Mouse (Mus musculus) retina, embryonic 14.5 days (tissue): Measurements from ENCODE around the gene Hnrnpa1.
"Not testable (repeated sequence)": the region's sequence is repeated elsewhere in the genome, so short reads cannot be mapped to it uniquely, and the experiment has no call there.

ENCODE experiments used
- DNase-seq: peaks from one replicate; pipeline ENCODE4 v3.0.0-alpha.2; 2015; ENCODE audit warnings: low spot score

The Hnrnpa1 gene

GRCm38 (mm10) chr15:103241071-103242018 lies 1.1 kb downstream of the Hnrnpa1 start:
- not testable (repeated sequence) for DNase-seq

GRCm38 (mm10) chr15:103242885-103243284 lies 2.7 kb downstream of the Hnrnpa1 start:
- DNase-seq = no peak

GRCm38 (mm10) chr15:103245616-103246015 lies 5.4 kb downstream of the Hnrnpa1 start:
- DNase-seq = no peak

GRCm38 (mm10) chr15:103247078-103247781 lies 7.0 kb downstream of the Hnrnpa1 start:
- DNase-seq = no peak

- no peak for DNase-seq
Observed at GRCm38 (mm10) chr15:103247782-103248400, 7.7 kb downstream of the Hnrnpa1 start.

- DNase-seq = no peak
Observed at GRCm38 (mm10) chr15:103248401-103249313, 8.4 kb downstream of the Hnrnpa1 start.

GRCm38 (mm10) chr15:103249511-103249910 lies 9.3 kb downstream of the Hnrnpa1 start:
- not testable (repeated sequence) for DNase-seq

GRCm38 (mm10) chr15:103250195-103250740 lies 10.0 kb downstream of the Hnrnpa1 start:
- peak; percentile 80 for DNase-seq

GRCm38 (mm10) chr15:103251595-103251994 lies 11.4 kb downstream of the Hnrnpa1 start:
- DNase-seq = no peak

- DNase-seq = no peak
Observed at GRCm38 (mm10) chr15:103252660-103253059, 12.4 kb downstream of the Hnrnpa1 start.

- DNase-seq = no peak
Observed at GRCm38 (mm10) chr15:103253352-103253751, 13.1 kb downstream of the Hnrnpa1 start.

- peak; percentile 64 for DNase-seq
Observed at GRCm38 (mm10) chr15:103255169-103255568, 14.9 kb downstream of the Hnrnpa1 start.

- DNase-seq = no peak
Observed at GRCm38 (mm10) chr15:103256210-103256986, 16.2 kb downstream of the Hnrnpa1 start.

GRCm38 (mm10) chr15:103257790-103258728 lies 17.8 kb downstream of the Hnrnpa1 start, which contains the start of gene Nfe2:
Gene Nfe2, minus strand, starts transcription at chr15:103258403.
- no peak for DNase-seq

- no peak for DNase-seq
Observed at GRCm38 (mm10) chr15:103259162-103259561, 18.9 kb downstream of the Hnrnpa1 start.

- DNase-seq = no peak
Observed at GRCm38 (mm10) chr15:103259989-103260388, 19.8 kb downstream of the Hnrnpa1 start.

GRCm38 (mm10) chr15:103264794-103265193 lies 24.6 kb downstream of the Hnrnpa1 start:
- DNase-seq = no peak

GRCm38 (mm10) chr15:103268903-103269302 lies 28.7 kb downstream of the Hnrnpa1 start:
- DNase-seq = no peak
